Mouse (Mus musculus): Measurements from ENCODE around the gene Gk5. TPM values are rescaled to one million over a fixed set of nuclear protein-coding genes. Genes with fewer than 3 reads are reported as not detected.

Gene Gk5
- polyA plus RNA-seq, 3 experiments from 2014 or later, result 0.49 to 0.87 (median 0.86) TPM

DNA sequence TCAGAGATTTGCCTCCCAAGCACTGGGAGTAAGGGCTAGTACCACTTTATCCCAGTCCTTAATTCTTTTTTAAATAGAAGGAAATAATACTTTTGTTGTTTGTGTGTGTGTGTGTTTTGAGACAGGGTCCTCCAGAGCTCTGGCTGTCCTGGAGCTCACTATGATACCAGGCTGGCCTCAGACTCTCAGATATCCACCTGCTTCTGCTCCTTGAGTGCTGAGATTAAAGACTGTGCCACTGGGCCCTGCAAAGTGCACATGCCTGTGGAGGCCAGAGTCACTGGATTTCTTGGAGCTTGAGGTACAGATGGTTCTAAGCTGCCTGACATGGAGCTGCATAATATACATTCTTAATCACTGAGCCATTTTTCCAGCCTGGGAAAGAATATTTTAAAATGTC lies 109.1 kb downstream of the Gk5 start:
- ATAC-seq, result no peak

- ATAC-seq, result no peak
These were observed 111.1 kb downstream of the Gk5 start for GRCm38 (mm10) chr9:96230271-96230670.

Other genes with a start within 250 kb of the Gk5 start
- gene Xrn1, start 164.6 kb upstream of the Gk5 start, polyA plus RNA-seq (2017; shearing (Covaris generic)), result 10 to 100 TPM; 43.3 to 64.3 (median 51.5) TPM
- gene Tfdp2, start 76.9 kb downstream of the Gk5 start, polyA plus RNA-seq (2017; shearing (Covaris generic)), result 10 to 100 TPM in 1 of 3 experiments, 1 to 10 TPM in 2; 8.7 to 12.1 (median 9.5) TPM
- 100 to 1,000 TPM; 181 to 248 (median 245) TPM for gene Atp1b3, start 245.1 kb downstream of the Gk5 start, polyA plus RNA-seq (2017; shearing (Covaris generic))

Data from inflammation-experienced regulatory T-cells, adult 6 months (primary cell).